Mouse (Mus musculus): ENCODE data around the gene Vstm4. TPM values are rescaled to one million over a fixed set of nuclear protein-coding genes. Genes with fewer than 3 reads are reported as not detected.

The Vstm4 gene
- total RNA-seq, 2 experiments from 2014 or later: not detected

DNA sequence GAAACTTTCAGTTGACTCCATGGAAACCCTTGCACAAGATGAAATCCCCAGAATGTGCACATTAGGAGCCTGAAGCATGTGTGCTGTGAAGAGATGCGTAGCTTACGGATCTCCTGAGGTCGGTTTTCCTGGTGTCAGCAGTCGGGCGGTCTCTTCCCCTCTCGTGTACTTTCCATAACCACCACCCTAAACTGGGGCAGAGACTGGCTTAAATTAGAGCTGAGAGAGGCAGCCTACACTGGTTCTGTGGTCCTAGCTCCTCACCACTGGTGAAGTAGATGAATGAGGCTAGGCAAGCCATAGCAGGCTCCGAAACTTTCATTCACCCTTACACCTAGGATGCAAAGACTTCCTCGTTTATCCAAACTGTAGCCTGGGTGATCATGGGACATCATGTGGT is 75.7 kb downstream of the Vstm4 start:
- ATAC-seq (ENCODE audit: poor library complexity, severe bottlenecking): no peak

DNA sequence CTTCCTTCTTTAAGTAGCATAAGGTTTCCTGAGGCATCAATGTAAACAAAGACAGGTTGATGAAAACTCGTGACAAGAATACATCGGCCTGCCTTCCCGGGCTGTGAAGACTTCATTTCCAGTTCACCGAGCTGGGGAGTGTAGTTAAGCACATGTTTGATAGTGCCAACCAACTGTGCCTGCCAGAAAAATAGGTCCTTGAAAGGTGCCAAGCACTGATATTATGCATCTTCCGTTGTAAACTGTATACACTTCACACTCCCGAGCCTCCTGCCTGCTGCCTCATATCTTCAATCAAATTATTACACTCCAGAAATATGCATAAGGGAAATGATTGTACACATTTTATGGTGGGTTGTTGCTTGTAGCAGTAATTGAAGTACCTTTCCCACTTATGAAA is 77.5 kb downstream of the Vstm4 start:
- no peak for ATAC-seq (ENCODE audit: poor library complexity, severe bottlenecking)

DNA sequence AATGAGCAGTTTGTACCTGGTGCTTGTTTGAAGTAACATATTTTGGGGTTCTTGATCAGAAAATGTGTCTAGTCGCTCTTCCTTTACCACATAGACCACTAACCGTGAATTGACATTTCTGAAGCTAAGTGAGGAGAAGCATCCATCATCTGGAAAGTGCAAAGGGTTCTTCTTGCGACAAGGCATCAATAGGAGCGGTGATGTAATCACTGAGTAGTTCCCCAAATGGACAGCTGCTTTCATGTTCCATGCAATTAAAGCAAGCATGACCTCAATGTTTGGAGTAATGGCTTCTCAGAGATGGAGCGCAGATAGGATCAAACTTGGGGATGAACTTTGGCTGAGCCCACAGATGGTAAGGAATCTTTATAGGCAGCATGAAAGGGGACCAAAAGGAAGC is 82.7 kb downstream of the Vstm4 start:
- ATAC-seq (ENCODE audit: poor library complexity, severe bottlenecking): peak; percentile 52

DNA sequence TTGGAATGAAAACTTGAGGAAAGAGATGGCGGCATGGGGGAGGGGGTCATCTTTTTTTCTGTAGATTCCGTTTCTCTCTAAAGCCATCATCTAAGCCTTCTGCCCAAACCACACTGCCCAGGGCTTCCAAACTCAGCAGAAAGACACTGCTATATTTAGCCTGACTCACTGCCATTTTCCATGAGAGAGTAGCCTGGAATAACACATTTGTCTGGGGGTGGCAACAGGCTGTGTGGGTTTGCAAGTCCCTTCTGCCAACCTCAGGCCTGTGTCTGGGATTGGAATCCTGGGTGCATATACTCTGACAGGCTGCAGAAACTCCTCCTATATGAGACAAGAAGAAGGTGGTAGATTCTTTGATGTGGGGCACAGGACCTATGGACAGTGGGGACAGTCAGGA is 91.0 kb downstream of the Vstm4 start:
- no peak for ATAC-seq (ENCODE audit: poor library complexity, severe bottlenecking)

DNA sequence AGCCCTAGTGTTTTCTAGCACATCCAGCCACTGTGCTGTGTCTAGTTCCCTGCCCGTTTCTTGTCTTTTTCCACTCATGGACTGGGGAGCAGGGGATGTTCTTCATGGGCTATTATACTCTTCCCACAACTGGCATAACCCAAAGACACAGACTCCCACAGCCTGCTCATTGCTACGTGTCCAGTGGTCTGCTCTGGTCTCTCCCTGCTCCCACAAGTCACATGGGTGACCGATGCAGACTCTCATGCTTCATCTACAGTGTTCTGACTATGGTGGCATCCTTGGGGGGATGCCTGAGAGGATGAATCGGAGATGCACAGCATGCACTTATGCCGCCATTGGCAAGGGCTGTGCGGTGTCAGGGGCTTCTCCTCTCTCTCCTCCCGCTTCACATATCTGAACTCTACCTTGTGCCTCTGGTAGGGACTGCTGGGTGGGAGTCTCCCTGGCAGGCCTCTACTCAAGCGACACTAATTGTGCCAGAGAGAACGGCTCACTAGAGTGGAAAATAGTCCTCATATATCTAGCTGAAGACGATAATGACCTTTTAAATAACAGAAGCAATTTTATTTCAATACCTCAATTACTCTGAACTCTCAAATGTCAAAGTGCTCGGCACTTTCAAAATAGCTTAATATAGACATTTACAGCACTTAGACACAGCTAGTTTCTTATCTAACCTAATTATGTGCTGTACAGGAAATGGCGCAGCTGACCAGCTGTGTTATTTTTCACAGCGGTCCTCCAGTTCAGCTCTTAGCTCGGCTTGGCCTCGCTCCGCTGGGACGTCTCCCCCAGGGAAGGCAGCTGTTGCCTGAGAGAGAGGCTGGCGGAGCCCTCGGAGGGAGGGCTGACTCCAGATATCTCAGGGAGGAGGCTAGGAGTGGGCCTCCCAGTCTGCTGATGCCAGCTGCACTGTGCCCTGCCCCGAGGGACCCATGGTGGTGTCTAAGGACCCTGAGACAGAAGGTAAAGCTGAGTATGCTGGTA is 94.1 kb downstream of the Vstm4 start:
- ATAC-seq (ENCODE audit: poor library complexity, severe bottlenecking): no peak

DNA sequence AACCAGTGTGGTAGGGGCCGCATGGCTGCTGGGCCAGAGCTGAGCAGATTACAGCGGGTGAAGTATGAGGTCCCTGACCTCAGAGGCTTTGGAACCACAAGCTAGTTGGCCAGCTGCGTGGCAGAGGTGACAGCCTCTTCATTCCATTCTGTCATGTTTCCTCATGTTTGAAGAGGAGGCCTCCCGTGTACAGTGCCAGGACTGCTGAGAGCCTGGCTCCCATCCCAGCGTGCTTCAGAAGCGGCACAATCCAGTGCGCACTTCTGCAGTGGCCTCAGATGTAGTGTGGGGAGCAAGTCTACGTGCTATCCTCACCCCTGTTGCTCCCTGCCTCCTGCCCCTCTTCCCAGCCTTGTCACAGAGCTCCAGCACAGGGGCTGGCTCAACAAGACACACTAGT is 99.9 kb downstream of the Vstm4 start:
- no peak for ATAC-seq (ENCODE audit: poor library complexity, severe bottlenecking)

DNA sequence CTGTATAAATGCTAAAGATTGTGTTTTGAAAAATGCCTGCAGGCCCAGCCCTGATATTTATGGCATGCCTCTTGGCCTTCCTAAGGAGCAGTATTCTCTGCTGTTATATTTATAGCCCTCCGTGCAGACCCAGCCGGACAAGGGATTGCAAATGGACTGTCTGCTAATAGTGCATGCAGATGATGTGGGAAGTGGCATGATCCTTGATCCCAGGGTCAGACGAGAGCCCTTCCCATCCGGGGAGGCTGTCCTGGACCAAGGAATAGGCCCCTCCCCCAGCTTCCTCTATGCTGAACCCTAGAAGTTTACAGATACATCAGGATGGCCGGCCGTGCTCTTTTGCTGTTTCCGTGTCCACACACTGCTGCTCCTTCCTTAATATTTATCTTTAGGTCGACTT is 102.1 kb downstream of the Vstm4 start:
- ATAC-seq (ENCODE audit: poor library complexity, severe bottlenecking): no peak

DNA sequence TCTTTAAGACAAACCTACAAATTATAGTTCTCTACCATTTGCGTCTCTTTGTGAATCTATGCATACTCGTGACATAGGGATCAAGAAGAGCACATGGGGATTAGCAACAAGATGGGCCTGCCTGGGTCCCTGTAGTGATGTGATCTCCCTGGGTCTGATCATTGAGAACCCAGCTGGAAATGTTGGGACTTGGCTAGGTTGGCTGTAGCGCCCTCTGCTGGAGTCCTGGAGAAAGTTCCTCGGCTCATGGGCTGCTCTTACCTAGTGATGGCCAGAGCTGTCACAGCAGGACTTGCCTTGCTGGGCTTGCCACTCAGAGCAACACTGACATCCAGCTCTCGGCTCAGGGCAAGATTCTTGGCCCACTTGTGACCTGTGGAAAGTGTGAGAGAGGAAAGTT is 103.9 kb downstream of the Vstm4 start:
- peak; percentile 57; the same call in 1 of the 2 replicates for ATAC-seq (ENCODE audit: poor library complexity, severe bottlenecking)

DNA sequence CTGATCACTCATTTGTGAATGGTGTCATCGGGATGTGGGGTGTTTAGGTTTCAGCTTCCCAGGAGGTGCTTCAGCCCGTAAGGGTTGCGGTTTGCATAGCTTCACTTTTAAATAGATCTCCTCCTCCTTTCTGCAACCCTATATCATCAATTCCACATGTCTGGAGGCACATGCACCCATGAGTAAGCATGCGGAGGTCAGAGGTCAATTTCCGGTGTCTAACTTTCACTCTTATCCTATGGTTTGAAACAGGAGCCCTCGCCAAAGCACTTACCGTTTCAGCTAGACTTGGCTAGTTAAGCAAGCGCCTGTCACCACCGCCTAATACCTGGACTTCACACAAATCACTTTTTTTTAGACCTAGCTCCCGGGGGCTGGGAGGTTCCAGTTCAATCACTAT is 108.2 kb downstream of the Vstm4 start:
- no peak for ATAC-seq (ENCODE audit: poor library complexity, severe bottlenecking)

DNA sequence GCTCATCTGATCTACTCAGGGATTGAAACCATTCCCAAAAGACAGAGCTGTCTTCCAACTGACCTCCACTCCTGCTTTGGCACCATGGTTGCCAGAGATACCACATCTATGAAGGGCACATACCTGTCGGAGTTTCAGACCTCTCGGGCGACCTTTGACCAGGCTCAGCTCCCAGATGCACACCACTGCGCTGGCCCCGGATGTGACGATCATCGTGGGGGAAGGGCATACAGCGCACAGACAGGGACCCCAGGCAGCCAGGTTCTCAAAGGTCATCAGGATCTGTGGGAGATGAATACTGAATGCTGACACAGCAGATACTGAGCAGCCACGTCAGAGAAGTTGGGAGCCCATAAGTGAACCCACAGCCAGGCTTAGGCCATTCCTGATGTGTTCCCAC is 114.1 kb downstream of the Vstm4 start:
- ATAC-seq (ENCODE audit: poor library complexity, severe bottlenecking): no peak

DNA sequence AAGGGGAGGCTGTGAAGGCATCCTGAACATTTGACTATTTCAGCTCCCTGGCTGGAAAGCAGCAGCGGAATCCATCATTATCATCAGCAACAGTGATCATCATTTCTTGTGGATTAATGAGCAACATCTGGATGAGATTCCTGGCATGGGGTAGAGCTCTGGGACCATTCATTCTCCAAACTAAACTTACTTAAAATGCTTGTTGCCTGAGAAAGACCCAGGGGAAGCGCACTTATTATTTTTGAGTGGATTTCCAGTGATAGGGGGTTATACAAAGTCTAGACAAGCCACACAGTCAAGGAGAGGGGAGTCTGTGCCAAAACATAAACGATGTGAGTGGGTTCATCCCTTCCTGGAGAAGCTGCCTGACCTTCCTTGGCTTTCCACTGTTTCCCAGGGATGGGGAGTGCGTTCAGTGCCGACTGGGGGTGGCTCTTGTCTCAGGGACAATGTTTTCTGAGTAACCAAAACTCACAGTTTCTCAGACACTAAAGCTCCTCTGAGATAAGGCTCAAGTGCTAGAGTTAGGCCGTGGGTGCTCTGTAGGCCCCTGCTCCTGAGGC is 127.7 kb downstream of the Vstm4 start:
- ATAC-seq (ENCODE audit: poor library complexity, severe bottlenecking): no peak

DNA sequence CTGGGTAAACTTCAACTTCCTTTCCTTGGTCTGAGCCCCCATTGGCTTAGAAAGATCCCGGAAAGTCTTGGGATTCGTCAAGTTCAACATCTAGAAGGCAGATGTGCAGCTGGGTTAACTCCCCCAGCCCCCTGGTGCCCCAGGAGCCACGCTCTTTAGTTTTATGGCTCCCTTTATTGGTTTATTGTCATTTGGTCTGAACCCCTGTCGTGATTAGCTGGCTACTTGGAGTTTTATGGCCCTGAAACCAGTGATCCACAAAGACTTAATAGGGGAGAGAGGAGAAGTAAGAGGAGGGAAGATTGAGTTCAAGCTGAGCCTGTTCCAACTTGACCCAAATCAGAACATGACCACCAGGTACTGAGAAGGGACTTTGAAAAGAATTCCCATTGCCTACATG is 130.1 kb downstream of the Vstm4 start:
- ATAC-seq (ENCODE audit: poor library complexity, severe bottlenecking): no peak

Other genes with a start within 250 kb of the Vstm4 start
- not detected in 2 replicates for gene 3425401B19Rik, start 171.5 kb upstream of the Vstm4 start, total RNA-seq (2015)
- gene 3425401B19Rik, start 171.5 kb upstream of the Vstm4 start, total RNA-seq (2017): not detected in 2 replicates
- 12.3 and 15.3 TPM in 2 replicates for gene Tmem273, start 70.8 kb upstream of the Vstm4 start, total RNA-seq (2015)
- 7.8 and 10.1 TPM in 2 replicates for gene Tmem273, start 70.8 kb upstream of the Vstm4 start, total RNA-seq (2017)
- gene Fam170b, start 22.8 kb upstream of the Vstm4 start, total RNA-seq (2015): not detected in 2 replicates
- not detected in 2 replicates for gene Fam170b, start 22.8 kb upstream of the Vstm4 start, total RNA-seq (2017)
- gene Lrrc18, start 134.6 kb downstream of the Vstm4 start, total RNA-seq (2015): not detected in 2 replicates
- not detected in 2 replicates for gene Lrrc18, start 134.6 kb downstream of the Vstm4 start, total RNA-seq (2017)

Data from megakaryocyte, adult 5-6 weeks (primary cell).